Mouse (Mus musculus): ENCODE data around the gene Dock3. TPM values are rescaled to one million over a fixed set of nuclear protein-coding genes. Genes with fewer than 3 reads are reported as not detected.

Dock3 gene
- polyA plus RNA-seq, 1 experiment from 2014 or later, result 0.20 TPM

DNA sequence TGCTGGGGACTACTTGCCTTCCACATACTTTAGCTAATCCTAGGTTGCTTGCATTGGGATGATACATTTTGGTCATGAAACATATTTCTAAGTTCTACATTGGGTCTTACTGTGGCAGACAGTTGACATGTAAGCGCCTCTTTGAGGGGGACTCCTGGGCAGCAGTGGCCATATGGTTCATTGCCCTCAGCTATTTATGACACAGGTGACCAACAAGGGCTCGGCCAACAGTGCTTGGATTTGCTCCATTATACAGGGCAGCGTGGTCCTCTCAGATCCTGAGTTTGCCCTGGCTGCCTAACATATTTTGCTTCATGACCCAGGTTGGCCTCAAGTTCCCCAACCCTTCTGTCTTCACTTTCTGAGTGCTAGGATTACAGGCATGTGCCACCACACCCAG is 355.0 kb downstream of the Dock3 start:
- ATAC-seq (replicated peaks; ENCODE audit: low FRiP score, low read depth) (no peak), DNase-seq (ENCODE audit: low spot score) (no peak)
- H3K9me3 ChIP-seq (replicated peaks; ENCODE audit: low read length), result no peaks in the 10 kb centered on the region
- H3K4me1 ChIP-seq (replicated peaks; ENCODE audit: insufficient read depth, low read length), result no peaks in the 10 kb centered on the region
- WGBS, result 57% methylated on average over 3 of the region's 3 CpGs
- no peak overlapping the region for H3K4me3 ChIP-seq (replicated peaks; ENCODE audit: low read depth, low read length)
- no peaks in the 10 kb centered on the region for H3K27me3 ChIP-seq (ENCODE audit: insufficient read depth, low read length)
- no peak for TF ChIP-seq CTCF (IDR thresholded peaks at IDR 0.05; ENCODE audit: low read depth)
- no peak overlapping the region for H3K9ac ChIP-seq (ENCODE audit: low read depth, low read length)
- H3K27ac ChIP-seq, result no peak overlapping the region
- peaks cover 43% of the 10 kb centered on the region for H3K36me3 ChIP-seq (ENCODE audit: insufficient read depth, low read length)
- H3K4me2 ChIP-seq (ENCODE audit: low read length), result no peak overlapping the region

DNA sequence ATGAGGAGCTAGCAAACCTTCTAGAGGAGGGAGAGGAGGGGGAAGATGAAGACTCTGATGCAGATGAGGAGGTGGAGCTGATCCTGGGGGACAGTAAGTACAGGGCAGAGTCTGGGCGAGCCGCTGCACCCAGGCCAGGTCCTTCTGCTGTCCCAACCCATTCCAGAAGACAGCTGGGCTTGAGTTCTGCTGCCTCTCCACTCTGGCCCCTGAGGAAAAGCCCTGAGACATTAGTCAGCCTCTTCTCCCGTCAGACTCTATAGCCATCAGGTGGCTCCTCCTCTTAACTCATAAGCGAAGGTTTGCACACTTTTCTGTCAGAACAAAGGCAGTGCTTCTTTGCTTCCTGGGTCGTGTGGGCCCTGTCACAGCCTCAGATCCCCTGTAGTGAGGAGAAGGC is 357.5 kb downstream of the Dock3 start:
- no peak overlapping the region for H3K4me3 ChIP-seq (replicated peaks; ENCODE audit: low read depth, low read length)
- ATAC-seq (replicated peaks; ENCODE audit: low FRiP score, low read depth) (no peak), DNase-seq (ENCODE audit: low spot score) (no peak)
- H3K36me3 ChIP-seq (ENCODE audit: insufficient read depth, low read length), result peaks cover 43% of the 10 kb centered on the region
- no peak for TF ChIP-seq CTCF (IDR thresholded peaks at IDR 0.05; ENCODE audit: low read depth)
- H3K27me3 ChIP-seq (ENCODE audit: insufficient read depth, low read length), result no peaks in the 10 kb centered on the region
- WGBS, result 84% methylated on average over 5 of the region's 5 CpGs
- H3K9me3 ChIP-seq (replicated peaks; ENCODE audit: low read length), result no peaks in the 10 kb centered on the region
- H3K4me2 ChIP-seq (ENCODE audit: low read length), result no peak overlapping the region
- H3K9ac ChIP-seq (ENCODE audit: low read depth, low read length), result no peak overlapping the region
- H3K4me1 ChIP-seq (replicated peaks; ENCODE audit: insufficient read depth, low read length), result no peaks in the 10 kb centered on the region
- no peak overlapping the region for H3K27ac ChIP-seq

GRCm38 (mm10) chr9:106858036-106858435 is 373.7 kb downstream of the Dock3 start:
- Histone ChIP-seq H3K27me3 (ENCODE audit: insufficient read depth, low read length) (no peaks in the 10 kb centered on the region), H3K4me1 (replicated peaks; ENCODE audit: insufficient read depth, low read length) (no peaks in the 10 kb centered on the region), H3K4me3 (replicated peaks; ENCODE audit: low read depth, low read length) (no peak overlapping the region), H3K9me3 (replicated peaks; ENCODE audit: low read length) (no peaks in the 10 kb centered on the region), H3K27ac (no peak overlapping the region), H3K4me2 (ENCODE audit: low read length) (no peak overlapping the region), H3K9ac (ENCODE audit: low read depth, low read length) (no peak overlapping the region), H3K36me3 (ENCODE audit: insufficient read depth, low read length) (peaks cover 52% of the 10 kb centered on the region)
- WGBS, result 92% methylated on average over 11 of the region's 11 CpGs
- DNase-seq (ENCODE audit: low spot score) (no peak), ATAC-seq (replicated peaks; ENCODE audit: low FRiP score, low read depth) (no peak)
- TF ChIP-seq CTCF (IDR thresholded peaks at IDR 0.05; ENCODE audit: low read depth), result no peak

GRCm38 (mm10) chr9:106856664-106857063 is 375.0 kb downstream of the Dock3 start:
- Histone ChIP-seq H3K4me3 (replicated peaks; ENCODE audit: low read depth, low read length) (no peak overlapping the region), H3K27ac (no peak overlapping the region), H3K9me3 (replicated peaks; ENCODE audit: low read length) (no peaks in the 10 kb centered on the region), H3K4me1 (replicated peaks; ENCODE audit: insufficient read depth, low read length) (no peaks in the 10 kb centered on the region), H3K27me3 (ENCODE audit: insufficient read depth, low read length) (no peaks in the 10 kb centered on the region), H3K4me2 (ENCODE audit: low read length) (no peak overlapping the region), H3K9ac (ENCODE audit: low read depth, low read length) (no peak overlapping the region), H3K36me3 (ENCODE audit: insufficient read depth, low read length) (peaks cover 52% of the 10 kb centered on the region)
- no peak for ATAC-seq (replicated peaks; ENCODE audit: low FRiP score, low read depth)
- peak; percentile 24; the same call in 1 of the 2 replicates for TF ChIP-seq CTCF (IDR thresholded peaks at IDR 0.05; ENCODE audit: low read depth)
- WGBS, result 89% methylated on average over 3 of the region's 3 CpGs
- DNase-seq (ENCODE audit: low spot score), result no peak

Small RNA genes within 50 kb of the gene (microRNA-seq; reads per million reads assigned to microRNA genes)
- not detected for gene Gm22238

Other genes starting within 250 kb of the Dock3 start
- 13.4 and 14.0 TPM in 2 replicates for gene Mapkapk3, start 58.0 kb upstream of the Dock3 start, polyA plus RNA-seq (2015; fragmentation: Nextera tagmentation; extraction: Ambion mirVana)
- 26.2 and 30.5 TPM in 2 replicates for gene Cish, start 64.1 kb upstream of the Dock3 start, polyA plus RNA-seq (2015; fragmentation: Nextera tagmentation; extraction: Ambion mirVana)
- 10.1 and 11.5 TPM in 2 replicates for gene Hemk1, start 106.4 kb upstream of the Dock3 start, polyA plus RNA-seq (2015; fragmentation: Nextera tagmentation; extraction: Ambion mirVana)
- 2.0 and 2.2 TPM in 2 replicates for gene 6430571L13Rik, start 108.7 kb upstream of the Dock3 start, polyA plus RNA-seq (2015; fragmentation: Nextera tagmentation; extraction: Ambion mirVana)
- gene Cacna2d2, start 167.7 kb upstream of the Dock3 start, polyA plus RNA-seq (2015; fragmentation: Nextera tagmentation; extraction: Ambion mirVana), result 0.64 TPM in 2 replicates